8 mouse cellular contexts compared by ENCODE assay signal in genomic region chr2:166399140-166399830, GRCm38 (mm10).
DNase-seq lines count a peak whose midpoint lies in the region; ATAC-seq lines count a peak whose summit lies in the region.

No protein-coding gene starts in this region.

- no peak overlapping the region for H3K4me2 ChIP-seq in kidney, embryonic 16.5 days (replicated peaks; ENCODE audit: low read depth, low read length)

- DNase-seq in 416B (ENCODE audit: low read depth): peak; percentile 8
- DNase-seq in ES-CJ7 (ENCODE audit: low read depth, low spot score): peak; percentile 76
- DNase-seq in heart, adult 18-20 months: peak; percentile 66 to 77
- DNase-seq in splenic B cell, adult 2 months (ENCODE audit: low read depth, low spot score): peak; percentile 76
- DNase-seq in layer of hippocampus, adult 18-20 months (ENCODE audit: low spot score in 2 of 2): no peak
- no peak for DNase-seq in urinary bladder, postnatal 4 days (ENCODE audit: low spot score in 2 of 2)
- no peak for DNase-seq in right cerebral cortex, postnatal 14 days

- no peaks in the 10 kb centered on the region for H3K27me3 ChIP-seq in kidney, embryonic 16.5 days (ENCODE audit: insufficient read depth, low read length)
- no peaks in the 10 kb centered on the region for H3K27me3 ChIP-seq in splenic B cell, adult 2 months (ENCODE audit: control insufficient read depth, insufficient read depth, low read length, poor library complexity, severe bottlenecking)

- peaks cover 40% of the 10 kb centered on the region for H3K4me1 ChIP-seq in kidney, embryonic 16.5 days (ENCODE audit: insufficient read depth, low read length)

- no peaks in the 10 kb centered on the region for H3K9me3 ChIP-seq in kidney, embryonic 16.5 days (ENCODE audit: low read length)

- ATAC-seq in kidney, embryonic 16.5 days (ENCODE audit: low FRiP score, low TSS enrichment): peak; percentile 73

- H3K36me3 ChIP-seq in kidney, embryonic 16.5 days (ENCODE audit: insufficient read depth, low read length): no peaks in the 10 kb centered on the region
- no peaks in the 10 kb centered on the region for H3K36me3 ChIP-seq in splenic B cell, adult 2 months (ENCODE audit: control insufficient read depth, insufficient read depth, low read length, poor library complexity, severe bottlenecking)

- peak overlapping the region; percentile 92 for H3K27ac ChIP-seq in kidney, embryonic 16.5 days (ENCODE audit: low read length)

- H3K9ac ChIP-seq in kidney, embryonic 16.5 days (replicated peaks; ENCODE audit: low read length): 0 out of 2 replicates have a peak overlapping the region, but pooled peaks have one; percentile 23

- H3K4me3 ChIP-seq in kidney, embryonic 16.5 days (ENCODE audit: low read length): no peak overlapping the region

- WGBS in kidney, embryonic 16.5 days: 10% methylated on average over 6 of the region's 6 CpGs

Comparison
In these comparisons a context has a peak if more than half of its experiments do, and no peak if none do; other contexts are left out.
1. DNase-seq: peak in 416B (single experiment), ES-CJ7 (single experiment), heart, adult 18-20 months (2 of 2) and splenic B cell, adult 2 months (single experiment); none in layer of hippocampus, adult 18-20 months (0 of 2), urinary bladder, postnatal 4 days (0 of 2) and right cerebral cortex, postnatal 14 days (single experiment).